Mouse (Mus musculus): Measurements from ENCODE around the gene Gm42742. TPM values are rescaled to one million over a fixed set of nuclear protein-coding genes. Genes with fewer than 3 reads are reported as not detected.
A peak's percentile ranks its signal among the peaks of the same experiment; 100 is the strongest.

Gm42742 gene
- polyA plus RNA-seq, 1 experiment from 2014 or later = 52.7 TPM

- Histone ChIP-seq H3K9ac (replicated peaks; ENCODE audit: low read length) (no peak overlapping the region), H3K36me3 (replicated peaks; ENCODE audit: control insufficient read depth, insufficient read depth, low read depth, low read length) (peaks cover 5% of the 10 kb centered on the region), H3K4me3 (ENCODE audit: low read depth, low read length) (no peak overlapping the region), H3K4me1 (ENCODE audit: control insufficient read depth, insufficient read depth, low read length) (no peaks in the 10 kb centered on the region), H3K9me3 (replicated peaks; ENCODE audit: control insufficient read depth, low read length) (no peaks in the 10 kb centered on the region), H3K27ac (replicated peaks; ENCODE audit: low read depth, low read length) (no peak overlapping the region), H3K4me2 (ENCODE audit: low read depth, low read length) (no peak overlapping the region), H3K27me3 (ENCODE audit: control insufficient read depth, insufficient read depth, low read length) (no peaks in the 10 kb centered on the region)
- DNase-seq (ENCODE audit: low spot score) (no peak), ATAC-seq (replicated peaks; ENCODE audit: insufficient number of reproducible peaks, low FRiP score, low TSS enrichment, low read depth) (no peak)
- 89% methylated on average over 4 of the region's 4 CpGs for WGBS
Measured at GRCm38 (mm10) chr7:126982054-126982453, 38.8 kb downstream of the Gm42742 start.

GRCm38 (mm10) chr7:126981601-126982000 is 39.3 kb downstream of the Gm42742 start:
- H3K36me3 ChIP-seq (replicated peaks; ENCODE audit: control insufficient read depth, insufficient read depth, low read depth, low read length) = peaks cover 5% of the 10 kb centered on the region
- H3K9me3 ChIP-seq (replicated peaks; ENCODE audit: control insufficient read depth, low read length) = no peaks in the 10 kb centered on the region
- H3K4me1 ChIP-seq (ENCODE audit: control insufficient read depth, insufficient read depth, low read length) = no peaks in the 10 kb centered on the region
- no peak overlapping the region for H3K4me2 ChIP-seq (ENCODE audit: low read depth, low read length)
- no peak for ATAC-seq (replicated peaks; ENCODE audit: insufficient number of reproducible peaks, low FRiP score, low TSS enrichment, low read depth)
- no peak overlapping the region for H3K27ac ChIP-seq (replicated peaks; ENCODE audit: low read depth, low read length)
- WGBS = 96% methylated on average over 2 of the region's 2 CpGs
- H3K27me3 ChIP-seq (ENCODE audit: control insufficient read depth, insufficient read depth, low read length) = no peaks in the 10 kb centered on the region
- H3K4me3 ChIP-seq (ENCODE audit: low read depth, low read length) = no peak overlapping the region
- no peak overlapping the region for H3K9ac ChIP-seq (replicated peaks; ENCODE audit: low read length)
- DNase-seq (ENCODE audit: low spot score) = no peak

- Histone ChIP-seq H3K27me3 (ENCODE audit: control insufficient read depth, insufficient read depth, low read length) (no peaks in the 10 kb centered on the region), H3K4me1 (ENCODE audit: control insufficient read depth, insufficient read depth, low read length) (no peaks in the 10 kb centered on the region), H3K36me3 (replicated peaks; ENCODE audit: control insufficient read depth, insufficient read depth, low read depth, low read length) (peaks cover 5% of the 10 kb centered on the region), H3K27ac (replicated peaks; ENCODE audit: low read depth, low read length) (no peak overlapping the region), H3K9ac (replicated peaks; ENCODE audit: low read length) (no peak overlapping the region), H3K9me3 (replicated peaks; ENCODE audit: control insufficient read depth, low read length) (no peaks in the 10 kb centered on the region), H3K4me3 (ENCODE audit: low read depth, low read length) (no peak overlapping the region), H3K4me2 (ENCODE audit: low read depth, low read length) (no peak overlapping the region)
- WGBS = 88% methylated on average over 6 of the region's 6 CpGs
- ATAC-seq (replicated peaks; ENCODE audit: insufficient number of reproducible peaks, low FRiP score, low TSS enrichment, low read depth) = no peak
- no peak for DNase-seq (ENCODE audit: low spot score)
Measured at GRCm38 (mm10) chr7:126978841-126979240, 42.1 kb downstream of the Gm42742 start.

- 27% methylated on average over 14 of the region's 14 CpGs for WGBS
- Histone ChIP-seq H3K27ac (replicated peaks; ENCODE audit: low read depth, low read length) (no peak overlapping the region), H3K4me3 (ENCODE audit: low read depth, low read length) (peak overlapping the region; percentile 89), H3K9me3 (replicated peaks; ENCODE audit: control insufficient read depth, low read length) (no peaks in the 10 kb centered on the region), H3K4me1 (ENCODE audit: control insufficient read depth, insufficient read depth, low read length) (no peaks in the 10 kb centered on the region), H3K9ac (replicated peaks; ENCODE audit: low read length) (peak overlapping the region; percentile 93), H3K27me3 (ENCODE audit: control insufficient read depth, insufficient read depth, low read length) (no peaks in the 10 kb centered on the region), H3K36me3 (replicated peaks; ENCODE audit: control insufficient read depth, insufficient read depth, low read depth, low read length) (peaks cover 5% of the 10 kb centered on the region), H3K4me2 (ENCODE audit: low read depth, low read length) (peak overlapping the region; percentile 65)
- no peak for DNase-seq (ENCODE audit: low spot score)
- ATAC-seq (replicated peaks; ENCODE audit: insufficient number of reproducible peaks, low FRiP score, low TSS enrichment, low read depth) = no peak
Measured at GRCm38 (mm10) chr7:126976878-126977459, 43.9 kb downstream of the Gm42742 start.

- Histone ChIP-seq H3K27me3 (ENCODE audit: control insufficient read depth, insufficient read depth, low read length) (no peaks in the 10 kb centered on the region), H3K4me3 (ENCODE audit: low read depth, low read length) (peak within 1 kb of the TSS; percentile 89), H3K9ac (replicated peaks; ENCODE audit: low read length) (peak within 1 kb of the TSS; percentile 93), H3K9me3 (replicated peaks; ENCODE audit: control insufficient read depth, low read length) (no peaks in the 10 kb centered on the region), H3K4me2 (ENCODE audit: low read depth, low read length) (peak within 1 kb of the TSS; percentile 65), H3K4me1 (ENCODE audit: control insufficient read depth, insufficient read depth, low read length) (no peaks in the 10 kb centered on the region), H3K27ac (replicated peaks; ENCODE audit: low read depth, low read length) (peak within 1 kb of the TSS; percentile 82), H3K36me3 (replicated peaks; ENCODE audit: control insufficient read depth, insufficient read depth, low read depth, low read length) (peaks cover 5% of the 10 kb centered on the region)
- DNase-seq (ENCODE audit: low spot score) = peak; percentile 98
- under 1% methylated on average over 55 of the region's 55 CpGs for WGBS
- ATAC-seq (replicated peaks; ENCODE audit: insufficient number of reproducible peaks, low FRiP score, low TSS enrichment, low read depth) = peak; percentile 92
Measured at GRCm38 (mm10) chr7:126975950-126976866, 44.7 kb downstream of the Gm42742 start, which contains the start of gene Cdiptos. Gene Cdiptos, minus strand, starts transcription at chr7:126976098.

GRCm38 (mm10) chr7:126975893-126975949 is 45.2 kb downstream of the Gm42742 start, which contains the start of gene Cdipt:
Gene Cdipt, plus strand, starts transcription at chr7:126975914.
- WGBS = 7% methylated on average over 1 of the region's 1 CpGs
- DNase-seq (ENCODE audit: low spot score) (no peak), ATAC-seq (replicated peaks; ENCODE audit: insufficient number of reproducible peaks, low FRiP score, low TSS enrichment, low read depth) (no peak)

GRCm38 (mm10) chr7:126975493-126975892 is 45.4 kb downstream of the Gm42742 start:
- no peak for DNase-seq (ENCODE audit: low spot score)
- Histone ChIP-seq H3K27ac (replicated peaks; ENCODE audit: low read depth, low read length) (no peak overlapping the region), H3K9me3 (replicated peaks; ENCODE audit: control insufficient read depth, low read length) (no peaks in the 10 kb centered on the region), H3K9ac (replicated peaks; ENCODE audit: low read length) (peak overlapping the region; percentile 25; the same call in 1 of the 2 replicates), H3K4me1 (ENCODE audit: control insufficient read depth, insufficient read depth, low read length) (no peaks in the 10 kb centered on the region), H3K36me3 (replicated peaks; ENCODE audit: control insufficient read depth, insufficient read depth, low read depth, low read length) (peaks cover 5% of the 10 kb centered on the region), H3K4me3 (ENCODE audit: low read depth, low read length) (peak overlapping the region; percentile 11), H3K27me3 (ENCODE audit: control insufficient read depth, insufficient read depth, low read length) (no peaks in the 10 kb centered on the region), H3K4me2 (ENCODE audit: low read depth, low read length) (peak overlapping the region; percentile 16)
- 15% methylated on average over 8 of the region's 8 CpGs for WGBS
- no peak for ATAC-seq (replicated peaks; ENCODE audit: insufficient number of reproducible peaks, low FRiP score, low TSS enrichment, low read depth)

More at GRCm38 (mm10) chr7:126975893-126975949, 45.2 kb downstream of the Gm42742 start, which contains the start of gene Cdipt:
- Histone ChIP-seq H3K9me3 (replicated peaks; ENCODE audit: control insufficient read depth, low read length) (no peaks in the 10 kb centered on the region), H3K27ac (replicated peaks; ENCODE audit: low read depth, low read length) (peak within 1 kb of the TSS; percentile 82), H3K4me2 (ENCODE audit: low read depth, low read length) (peak within 1 kb of the TSS; percentile 65), H3K4me3 (ENCODE audit: low read depth, low read length) (peak within 1 kb of the TSS; percentile 89), H3K4me1 (ENCODE audit: control insufficient read depth, insufficient read depth, low read length) (no peaks in the 10 kb centered on the region), H3K27me3 (ENCODE audit: control insufficient read depth, insufficient read depth, low read length) (no peaks in the 10 kb centered on the region), H3K36me3 (replicated peaks; ENCODE audit: control insufficient read depth, insufficient read depth, low read depth, low read length) (peaks cover 5% of the 10 kb centered on the region), H3K9ac (replicated peaks; ENCODE audit: low read length) (peak within 1 kb of the TSS; percentile 93)

GRCm38 (mm10) chr7:126967361-126967760 is 53.5 kb downstream of the Gm42742 start:
- no peaks in the 10 kb centered on the region for H3K36me3 ChIP-seq (replicated peaks; ENCODE audit: control insufficient read depth, insufficient read depth, low read depth, low read length)
- no peaks in the 10 kb centered on the region for H3K4me1 ChIP-seq (ENCODE audit: control insufficient read depth, insufficient read depth, low read length)
- no peak for ATAC-seq (replicated peaks; ENCODE audit: insufficient number of reproducible peaks, low FRiP score, low TSS enrichment, low read depth)
- H3K4me2 ChIP-seq (ENCODE audit: low read depth, low read length) = no peak overlapping the region
- 56% methylated on average over 6 of the region's 6 CpGs for WGBS
- no peaks in the 10 kb centered on the region for H3K9me3 ChIP-seq (replicated peaks; ENCODE audit: control insufficient read depth, low read length)
- no peak for DNase-seq (ENCODE audit: low spot score)
- H3K9ac ChIP-seq (replicated peaks; ENCODE audit: low read length) = no peak overlapping the region
- H3K4me3 ChIP-seq (ENCODE audit: low read depth, low read length) = no peak overlapping the region
- no peak overlapping the region for H3K27ac ChIP-seq (replicated peaks; ENCODE audit: low read depth, low read length)
- peaks cover 7% of the 10 kb centered on the region; the same call in 1 of the 2 replicates for H3K27me3 ChIP-seq (ENCODE audit: control insufficient read depth, insufficient read depth, low read length)
